Mouse (Mus musculus) myocyte (in vitro differentiated cells): ENCODE measurements around the gene Lrtm1. TPM values are rescaled to one million over a fixed set of nuclear protein-coding genes. Genes with fewer than 3 reads are reported as not detected.

Experiments
- H3K27me3 ChIP-seq: one replicate; pipeline ENCODE4 v1.6.1; 2011; ENCODE audit not compliant: control insufficient read depth, insufficient read depth, insufficient read length
- H3K36me3 ChIP-seq: one replicate; pipeline ENCODE4 v1.6.1; 2011; ENCODE audit not compliant: control insufficient read depth, insufficient read depth
- H3K4me2 ChIP-seq: one replicate; pipeline ENCODE4 v1.6.1; 2011; ENCODE audit warnings: low read depth, control low read depth
- H3K4me3 ChIP-seq: one replicate; pipeline ENCODE4 v1.5.1; 2011; ENCODE audit warnings: mild to moderate bottlenecking, control low read depth, moderate library complexity
- H3K79me2 ChIP-seq: one replicate; pipeline ENCODE4 v1.6.1; 2011; ENCODE audit not compliant: control insufficient read depth, insufficient read depth
- H3ac ChIP-seq: one replicate; pipeline ENCODE4 v1.6.1; 2011; ENCODE audit not compliant: control insufficient read depth, insufficient read length
- CEBPB ChIP-seq: IDR thresholded peaks from 2 replicates; pipeline ENCODE4 v1.6.1; 2011; ENCODE audit warnings: mild to moderate bottlenecking, moderate library complexity; ENCODE audit not compliant: poor library complexity, insufficient read depth, severe bottlenecking
- E2F4 ChIP-seq: IDR thresholded peaks from one replicate; pipeline ENCODE4 v1.6.1; 2011; ENCODE audit warnings: mild to moderate bottlenecking, control low read depth, moderate library complexity; ENCODE audit not compliant: insufficient read depth
- MAX ChIP-seq: IDR thresholded peaks from one replicate; pipeline ENCODE4 v1.6.1; 2011; ENCODE audit warnings: low read depth, mild to moderate bottlenecking, control low read depth
- MYOD1 ChIP-seq, 3 experiments: IDR thresholded peaks; one replicate each; pipeline ENCODE4 v1.6.1; 2011; ENCODE audit warnings: control low read depth in 2 of 3, low read depth in 2 of 3, mild to moderate bottlenecking in 2 of 3, moderate library complexity in 1 of 3; ENCODE audit not compliant: insufficient read length in 2 of 3, control insufficient read depth in 1 of 3
- MYOG ChIP-seq, 3 experiments: IDR thresholded peaks; one replicate each; pipeline ENCODE4 v1.6.1; 2011; ENCODE audit warnings: control low read depth in 2 of 3, low read depth in 2 of 3, mild to moderate bottlenecking in 2 of 3; ENCODE audit not compliant: insufficient read length in 2 of 3, control insufficient read depth in 1 of 3, insufficient read depth in 1 of 3
- POLR2A ChIP-seq: IDR thresholded peaks from one replicate; pipeline ENCODE4 v1.6.1; 2011; ENCODE audit warnings: low read depth, mild to moderate bottlenecking, control low read depth, moderate library complexity; ENCODE audit not compliant: insufficient read length
- POLR2AphosphoS2 ChIP-seq: IDR thresholded peaks from one replicate; pipeline ENCODE4 v1.6.1; 2011; ENCODE audit warnings: low read depth, control low read depth; ENCODE audit not compliant: insufficient read length
- REST ChIP-seq: IDR thresholded peaks from one replicate; pipeline ENCODE4 v1.6.1; 2011; ENCODE audit warnings: mild to moderate bottlenecking, control low read depth, moderate library complexity; ENCODE audit not compliant: insufficient read depth, insufficient read length
- SRF ChIP-seq: IDR thresholded peaks from one replicate; pipeline ENCODE4 v1.6.1; 2011; ENCODE audit warnings: low read depth; ENCODE audit not compliant: control insufficient read depth, insufficient read length
- TCF12 ChIP-seq: IDR thresholded peaks from one replicate; pipeline ENCODE4 v1.6.1; 2011; ENCODE audit warnings: mild to moderate bottlenecking, control low read depth; ENCODE audit not compliant: poor library complexity, insufficient read depth, severe bottlenecking
- TCF3 ChIP-seq: IDR thresholded peaks from one replicate; pipeline ENCODE4 v1.6.1; 2011; ENCODE audit warnings: low read depth, control low read depth; ENCODE audit not compliant: insufficient read length
- USF1 ChIP-seq: IDR thresholded peaks from one replicate; pipeline ENCODE4 v1.6.1; 2011; ENCODE audit warnings: low read depth, mild to moderate bottlenecking, control low read depth, moderate library complexity
- polyA plus RNA-seq: library from polyadenylated mRNA; unstranded; fragments of >200 nt; fragmentation: generic; extraction: Trizol; gene quantifications from one replicate; pipeline ENCODE4 v1.2.1, GENCODE M21; 2012; ENCODE audit warnings: missing spikeins

Gene Lrtm1
- polyA plus RNA-seq, 1 experiment, result 0.19 TPM

GRCm38 (mm10) chr14:29031858-29032395, 13.9 kb downstream of the Lrtm1 start:
- no peak overlapping the region for H3K4me3 ChIP-seq
- no peaks in the 10 kb centered on the region for H3K79me2 ChIP-seq
- TF ChIP-seq POLR2AphosphoS2, result no peak
- TF ChIP-seq TCF3, result no peak
- TF ChIP-seq MYOD1 (IDR thresholded peaks at IDR 0.05; ENCODE audit: control insufficient read depth in 1 of 3, insufficient read length in 2 of 3, low read depth in 2 of 3), result no peak
- no peak for TF ChIP-seq MYOG (IDR thresholded peaks at IDR 0.05; ENCODE audit: control insufficient read depth in 1 of 3, insufficient read depth in 1 of 3, insufficient read length in 2 of 3, low read depth in 2 of 3)
- no peak for TF ChIP-seq MAX
- TF ChIP-seq TCF12, result no peak
- TF ChIP-seq USF1, result no peak
- no peak for TF ChIP-seq REST
- TF ChIP-seq SRF, result no peak
- H3K27me3 ChIP-seq, result no peaks in the 10 kb centered on the region
- no peak overlapping the region for H3K4me2 ChIP-seq
- H3K36me3 ChIP-seq, result no peaks in the 10 kb centered on the region
- no peak overlapping the region for H3ac ChIP-seq

- H3K36me3 ChIP-seq, result no peaks in the 10 kb centered on the region
- no peaks in the 10 kb centered on the region for H3K27me3 ChIP-seq
- H3K79me2 ChIP-seq, result no peaks in the 10 kb centered on the region
- TF ChIP-seq MAX (no peak), POLR2A (no peak), SRF (no peak), TCF12 (no peak), MYOG (IDR thresholded peaks at IDR 0.05; ENCODE audit: control insufficient read depth in 1 of 3, insufficient read depth in 1 of 3, insufficient read length in 2 of 3, low read depth in 2 of 3) (no peak), REST (no peak), TCF3 (no peak), MYOD1 (IDR thresholded peaks at IDR 0.05; ENCODE audit: control insufficient read depth in 1 of 3, insufficient read length in 2 of 3, low read depth in 2 of 3) (no peak), POLR2AphosphoS2 (no peak), E2F4 (no peak), USF1 (no peak), CEBPB (no peak)
- no peak overlapping the region for H3K4me3 ChIP-seq
- no peak overlapping the region for H3K4me2 ChIP-seq
- H3ac ChIP-seq, result no peak overlapping the region
Observed at GRCm38 (mm10) chr14:29038246-29038645, 20.2 kb downstream of the Lrtm1 start.

GRCm38 (mm10) chr14:29040606-29041364, 22.8 kb downstream of the Lrtm1 start:
- Histone ChIP-seq H3K4me3 (no peak overlapping the region), H3K4me2 (no peak overlapping the region), H3ac (no peak overlapping the region), H3K79me2 (no peaks in the 10 kb centered on the region), H3K27me3 (no peaks in the 10 kb centered on the region), H3K36me3 (no peaks in the 10 kb centered on the region)
- TF ChIP-seq USF1 (no peak), E2F4 (no peak), MYOD1 (IDR thresholded peaks at IDR 0.05; ENCODE audit: control insufficient read depth in 1 of 3, insufficient read length in 2 of 3, low read depth in 2 of 3) (no peak), MAX (no peak), SRF (no peak), TCF12 (no peak), TCF3 (no peak), POLR2A (no peak), CEBPB (no peak)

GRCm38 (mm10) chr14:29041498-29041897, 23.5 kb downstream of the Lrtm1 start:
- Histone ChIP-seq H3ac (no peak overlapping the region), H3K4me2 (no peak overlapping the region), H3K79me2 (no peaks in the 10 kb centered on the region), H3K36me3 (no peaks in the 10 kb centered on the region), H3K4me3 (no peak overlapping the region), H3K27me3 (no peaks in the 10 kb centered on the region)
- TF ChIP-seq CEBPB (no peak), E2F4 (no peak), MAX (no peak), MYOD1 (IDR thresholded peaks at IDR 0.05; ENCODE audit: control insufficient read depth in 1 of 3, insufficient read length in 2 of 3, low read depth in 2 of 3) (no peak), POLR2A (no peak), SRF (no peak), USF1 (no peak), MYOG (IDR thresholded peaks at IDR 0.05; ENCODE audit: control insufficient read depth in 1 of 3, insufficient read depth in 1 of 3, insufficient read length in 2 of 3, low read depth in 2 of 3) (no peak), TCF3 (no peak), TCF12 (no peak), REST (no peak), POLR2AphosphoS2 (no peak)
